Mouse (Mus musculus) myocyte (in vitro differentiated cells): Measurements from ENCODE around the gene Tfam. TPM values are rescaled to one million over a fixed set of nuclear protein-coding genes. Genes with fewer than 3 reads are reported as not detected.

Experiments
- H3K27me3 ChIP-seq: one replicate; pipeline ENCODE4 v1.6.1; 2011; ENCODE audit not compliant: control insufficient read depth, insufficient read depth, insufficient read length
- H3K36me3 ChIP-seq: one replicate; pipeline ENCODE4 v1.6.1; 2011; ENCODE audit not compliant: control insufficient read depth, insufficient read depth
- H3K4me2 ChIP-seq: one replicate; pipeline ENCODE4 v1.6.1; 2011; ENCODE audit warnings: low read depth, control low read depth
- H3K4me3 ChIP-seq: one replicate; pipeline ENCODE4 v1.5.1; 2011; ENCODE audit warnings: mild to moderate bottlenecking, control low read depth, moderate library complexity
- H3K79me2 ChIP-seq: one replicate; pipeline ENCODE4 v1.6.1; 2011; ENCODE audit not compliant: control insufficient read depth, insufficient read depth
- H3ac ChIP-seq: one replicate; pipeline ENCODE4 v1.6.1; 2011; ENCODE audit not compliant: control insufficient read depth, insufficient read length
- CEBPB ChIP-seq: IDR thresholded peaks from 2 replicates; pipeline ENCODE4 v1.6.1; 2011; ENCODE audit warnings: mild to moderate bottlenecking, moderate library complexity; ENCODE audit not compliant: poor library complexity, insufficient read depth, severe bottlenecking
- E2F4 ChIP-seq: IDR thresholded peaks from one replicate; pipeline ENCODE4 v1.6.1; 2011; ENCODE audit warnings: mild to moderate bottlenecking, control low read depth, moderate library complexity; ENCODE audit not compliant: insufficient read depth
- MAX ChIP-seq: IDR thresholded peaks from one replicate; pipeline ENCODE4 v1.6.1; 2011; ENCODE audit warnings: low read depth, mild to moderate bottlenecking, control low read depth
- MYOD1 ChIP-seq, 3 experiments: IDR thresholded peaks; one replicate each; pipeline ENCODE4 v1.6.1; 2011; ENCODE audit warnings: control low read depth in 2 of 3, low read depth in 2 of 3, mild to moderate bottlenecking in 2 of 3, moderate library complexity in 1 of 3; ENCODE audit not compliant: insufficient read length in 2 of 3, control insufficient read depth in 1 of 3
- MYOG ChIP-seq, 3 experiments: IDR thresholded peaks; one replicate each; pipeline ENCODE4 v1.6.1; 2011; ENCODE audit warnings: control low read depth in 2 of 3, low read depth in 2 of 3, mild to moderate bottlenecking in 2 of 3; ENCODE audit not compliant: insufficient read length in 2 of 3, control insufficient read depth in 1 of 3, insufficient read depth in 1 of 3
- POLR2A ChIP-seq: IDR thresholded peaks from one replicate; pipeline ENCODE4 v1.6.1; 2011; ENCODE audit warnings: low read depth, mild to moderate bottlenecking, control low read depth, moderate library complexity; ENCODE audit not compliant: insufficient read length
- POLR2AphosphoS2 ChIP-seq: IDR thresholded peaks from one replicate; pipeline ENCODE4 v1.6.1; 2011; ENCODE audit warnings: low read depth, control low read depth; ENCODE audit not compliant: insufficient read length
- REST ChIP-seq: IDR thresholded peaks from one replicate; pipeline ENCODE4 v1.6.1; 2011; ENCODE audit warnings: mild to moderate bottlenecking, control low read depth, moderate library complexity; ENCODE audit not compliant: insufficient read depth, insufficient read length
- SRF ChIP-seq: IDR thresholded peaks from one replicate; pipeline ENCODE4 v1.6.1; 2011; ENCODE audit warnings: low read depth; ENCODE audit not compliant: control insufficient read depth, insufficient read length
- TCF12 ChIP-seq: IDR thresholded peaks from one replicate; pipeline ENCODE4 v1.6.1; 2011; ENCODE audit warnings: mild to moderate bottlenecking, control low read depth; ENCODE audit not compliant: poor library complexity, insufficient read depth, severe bottlenecking
- TCF3 ChIP-seq: IDR thresholded peaks from one replicate; pipeline ENCODE4 v1.6.1; 2011; ENCODE audit warnings: low read depth, control low read depth; ENCODE audit not compliant: insufficient read length
- USF1 ChIP-seq: IDR thresholded peaks from one replicate; pipeline ENCODE4 v1.6.1; 2011; ENCODE audit warnings: low read depth, mild to moderate bottlenecking, control low read depth, moderate library complexity
- polyA plus RNA-seq: library from polyadenylated mRNA; unstranded; fragments of >200 nt; fragmentation: generic; extraction: Trizol; gene quantifications from one replicate; pipeline ENCODE4 v1.2.1, GENCODE M21; 2012; ENCODE audit warnings: missing spikeins

The Tfam gene
- polyA plus RNA-seq, 1 experiment = 26.7 TPM

DNA sequence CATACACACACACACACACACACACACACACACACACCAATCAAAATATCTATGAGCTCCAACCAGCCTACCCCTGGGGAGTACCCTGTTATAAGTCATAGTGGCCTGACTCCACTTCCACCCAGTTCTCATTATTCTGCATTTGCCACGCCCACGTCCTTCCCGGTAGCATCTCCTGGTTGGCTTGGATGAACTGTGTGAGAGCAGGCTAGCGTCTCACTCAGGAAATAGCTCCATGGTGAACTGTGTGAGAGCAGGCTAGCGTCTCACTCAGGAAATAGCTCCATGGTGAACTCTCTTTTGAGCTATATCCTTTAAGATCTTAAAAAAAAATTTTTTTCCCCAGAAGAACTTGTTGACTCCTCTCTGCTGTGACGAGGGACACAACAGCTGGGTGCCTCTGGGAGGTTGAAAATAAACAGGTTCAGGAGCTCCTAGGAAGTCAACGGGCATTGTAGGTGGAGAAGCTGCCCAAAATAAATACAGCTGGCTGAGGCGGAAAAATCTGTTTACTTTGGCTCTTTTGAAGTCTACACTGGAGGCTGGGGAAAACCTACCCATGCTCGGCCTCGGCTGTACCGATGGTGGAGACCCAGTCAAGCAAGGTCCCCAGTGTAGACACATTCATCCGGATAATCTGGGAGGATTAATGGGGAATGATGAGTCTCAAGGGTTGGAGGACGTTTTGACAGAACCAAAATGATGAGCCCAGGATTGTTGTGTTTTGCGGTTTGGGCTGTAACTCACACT, 40.9 kb downstream of the Tfam start:
- Histone ChIP-seq H3K27me3 (no peaks in the 10 kb centered on the region), H3K36me3 (no peaks in the 10 kb centered on the region), H3K4me2 (no peak overlapping the region), H3K4me3 (no peak overlapping the region), H3ac (no peak overlapping the region), H3K79me2 (no peaks in the 10 kb centered on the region)
- no peak for TF ChIP-seq POLR2A
- no peak for TF ChIP-seq E2F4
- TF ChIP-seq MYOD1 (IDR thresholded peaks at IDR 0.05; ENCODE audit: control insufficient read depth in 1 of 3, insufficient read length in 2 of 3, low read depth in 2 of 3) = no peak
- no peak for TF ChIP-seq TCF12
- no peak for TF ChIP-seq POLR2AphosphoS2
- no peak for TF ChIP-seq MYOG (IDR thresholded peaks at IDR 0.05; ENCODE audit: control insufficient read depth in 1 of 3, insufficient read depth in 1 of 3, insufficient read length in 2 of 3, low read depth in 2 of 3)
- no peak for TF ChIP-seq SRF
- no peak for TF ChIP-seq TCF3
- no peak for TF ChIP-seq REST
- TF ChIP-seq CEBPB = no peak
- TF ChIP-seq USF1 = no peak
- no peak for TF ChIP-seq MAX

DNA sequence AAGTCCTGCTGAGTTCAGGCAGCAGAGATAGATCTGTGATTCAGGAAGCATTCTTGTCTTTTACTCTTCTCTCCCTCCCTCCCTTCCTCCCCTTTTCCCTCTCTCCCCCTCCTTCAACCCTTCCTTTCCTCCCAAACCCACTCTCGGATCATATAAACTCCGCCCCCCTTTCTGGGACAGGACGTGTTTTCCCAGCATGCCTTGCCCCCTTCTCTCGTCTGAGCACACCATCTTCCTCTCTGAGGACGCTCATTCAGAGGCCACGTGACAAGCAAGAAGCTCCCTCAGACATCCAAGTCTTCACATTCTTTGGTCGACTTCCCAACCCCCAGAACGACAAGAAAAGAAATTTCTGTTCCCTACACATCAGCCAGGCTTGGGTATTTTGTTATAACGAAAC, 42.6 kb downstream of the Tfam start:
- Histone ChIP-seq H3K36me3 (no peaks in the 10 kb centered on the region), H3K4me2 (no peak overlapping the region), H3ac (no peak overlapping the region), H3K4me3 (no peak overlapping the region), H3K79me2 (no peaks in the 10 kb centered on the region), H3K27me3 (no peaks in the 10 kb centered on the region)
- TF ChIP-seq E2F4 (no peak), MAX (no peak), CEBPB (no peak), SRF (no peak), TCF3 (no peak), USF1 (no peak), MYOG (IDR thresholded peaks at IDR 0.05; ENCODE audit: control insufficient read depth in 1 of 3, insufficient read depth in 1 of 3, insufficient read length in 2 of 3, low read depth in 2 of 3) (no peak)

DNA sequence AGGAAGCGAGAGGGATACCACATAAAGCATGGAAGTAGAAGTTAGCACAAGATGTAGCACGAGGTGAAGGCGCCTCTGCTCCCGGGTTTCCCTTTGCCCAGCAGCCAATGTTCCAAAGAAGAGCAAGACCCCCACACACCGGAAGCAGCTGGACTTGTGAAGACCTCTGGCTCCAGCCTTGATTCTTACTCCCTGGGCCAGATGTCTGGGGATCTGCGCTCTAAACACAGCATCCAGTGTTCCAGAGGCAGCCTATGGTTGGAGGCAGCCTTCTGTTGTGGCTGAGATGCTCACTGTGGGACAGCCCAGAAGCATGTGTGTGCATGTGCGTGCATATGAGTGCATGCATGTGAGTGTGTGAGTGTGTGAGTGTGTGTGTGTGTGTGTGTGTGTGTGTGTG, 43.4 kb downstream of the Tfam start:
- Histone ChIP-seq H3K4me2 (no peak overlapping the region), H3K36me3 (no peaks in the 10 kb centered on the region), H3K79me2 (no peaks in the 10 kb centered on the region), H3K4me3 (no peak overlapping the region), H3K27me3 (no peaks in the 10 kb centered on the region), H3ac (no peak overlapping the region)
- TF ChIP-seq MYOG (IDR thresholded peaks at IDR 0.05; ENCODE audit: control insufficient read depth in 1 of 3, insufficient read depth in 1 of 3, insufficient read length in 2 of 3, low read depth in 2 of 3) = no peak
- TF ChIP-seq POLR2AphosphoS2 = no peak
- no peak for TF ChIP-seq E2F4
- TF ChIP-seq CEBPB = no peak
- TF ChIP-seq POLR2A = no peak
- TF ChIP-seq TCF3 = no peak

DNA sequence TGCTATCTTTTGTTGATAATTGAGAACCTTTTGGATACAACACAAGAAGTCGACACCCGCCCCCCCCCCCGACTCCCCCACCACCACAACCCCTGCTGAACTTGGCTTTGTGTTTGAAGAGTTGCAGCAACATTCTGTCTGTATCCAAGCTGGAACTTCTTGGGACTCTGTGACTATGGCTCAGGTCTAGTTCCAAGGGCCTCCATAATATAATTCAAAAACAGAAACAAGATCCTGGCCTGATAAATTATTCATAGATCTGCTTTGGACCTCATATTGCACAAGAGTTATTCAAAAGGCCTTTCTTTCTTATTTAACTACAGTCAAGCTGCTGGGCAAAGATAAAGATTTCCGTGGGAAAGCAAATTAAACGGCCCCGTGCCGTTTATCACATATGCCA, 44.8 kb downstream of the Tfam start:
- Histone ChIP-seq H3K27me3 (no peaks in the 10 kb centered on the region), H3K4me3 (no peak overlapping the region), H3ac (no peak overlapping the region), H3K4me2 (no peak overlapping the region), H3K79me2 (no peaks in the 10 kb centered on the region), H3K36me3 (no peaks in the 10 kb centered on the region)
- TF ChIP-seq MYOG (IDR thresholded peaks at IDR 0.05; ENCODE audit: control insufficient read depth in 1 of 3, insufficient read depth in 1 of 3, insufficient read length in 2 of 3, low read depth in 2 of 3) (no peak), E2F4 (no peak), MAX (no peak), TCF12 (no peak), TCF3 (no peak), POLR2A (no peak), USF1 (no peak), SRF (no peak), REST (no peak), CEBPB (no peak), MYOD1 (IDR thresholded peaks at IDR 0.05; ENCODE audit: control insufficient read depth in 1 of 3, insufficient read length in 2 of 3, low read depth in 2 of 3) (no peak), POLR2AphosphoS2 (no peak)

DNA sequence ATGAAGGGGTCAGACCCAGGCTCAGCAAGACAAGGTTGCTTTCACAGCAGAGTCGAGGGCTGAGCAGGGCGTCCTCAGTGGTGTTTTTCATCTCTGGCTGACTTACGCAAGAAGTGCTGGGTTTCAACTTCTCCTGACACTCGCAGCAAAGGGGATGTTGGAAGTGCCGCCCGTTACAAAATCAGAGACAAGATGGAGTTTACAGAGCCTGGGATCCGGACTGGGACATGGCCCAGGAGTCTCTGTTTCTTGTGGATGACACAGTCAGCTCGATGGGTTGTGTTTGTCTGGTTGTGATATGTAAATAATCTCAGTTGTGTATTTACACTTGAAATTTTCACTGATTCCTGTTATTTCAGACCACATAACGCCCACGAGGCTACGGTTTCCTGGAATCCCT, 45.2 kb downstream of the Tfam start:
- Histone ChIP-seq H3K79me2 (no peaks in the 10 kb centered on the region), H3K4me3 (no peak overlapping the region), H3K36me3 (no peaks in the 10 kb centered on the region), H3K27me3 (no peaks in the 10 kb centered on the region), H3K4me2 (peak overlapping the region; percentile 14), H3ac (no peak overlapping the region)
- TF ChIP-seq MYOD1 (IDR thresholded peaks at IDR 0.05; ENCODE audit: control insufficient read depth in 1 of 3, insufficient read length in 2 of 3, low read depth in 2 of 3) (no peak), E2F4 (no peak), POLR2AphosphoS2 (no peak), CEBPB (0 out of 2 replicates have a peak, but pooled peaks have one; percentile 27), MYOG (IDR thresholded peaks at IDR 0.05; ENCODE audit: control insufficient read depth in 1 of 3, insufficient read depth in 1 of 3, insufficient read length in 2 of 3, low read depth in 2 of 3) (no peak)
